In the genomic region with DNA sequence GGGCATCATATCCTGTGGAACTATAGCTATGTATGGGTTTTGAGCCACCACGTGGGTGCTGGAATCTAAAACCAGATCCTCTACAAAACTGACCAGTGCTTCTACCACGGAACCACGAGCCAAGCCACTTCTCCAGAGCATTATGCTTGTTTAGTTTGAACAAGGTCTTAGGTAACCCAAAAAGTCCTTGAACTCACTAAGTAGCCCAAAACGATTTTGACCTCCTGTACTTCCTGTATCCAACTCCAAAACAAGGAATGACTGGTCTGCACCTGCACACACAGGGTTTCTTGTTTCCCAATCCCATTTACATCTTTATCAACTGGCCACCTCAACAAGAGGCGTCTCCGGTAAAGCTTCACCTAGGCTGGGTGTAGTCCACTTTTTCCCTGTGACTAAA, we compare ENCODE assay signal across 30 mouse cellular contexts. TPM values are rescaled to one million over a fixed set of nuclear protein-coding genes. Genes with fewer than 3 reads are reported as not detected.
A peak's percentile ranks its signal among the peaks of the same experiment; 100 is the strongest.
DNase-seq lines count a peak whose midpoint lies in the region; ATAC-seq and TF ChIP-seq lines count a peak whose summit lies in the region.
"Had no signal": no experiment of that assay in that cellular context is flagged by ENCODE, and none has a peak within 500 bp of the region (broad histone marks: within the 10 kb centered on the region; RNA-seq: fewer than 3 reads in every experiment).

No protein-coding gene starts in this region.

- peak; percentile 14; the same call in 1 of the 2 replicates for ATAC-seq in common myeloid progenitor, adult 5-6 weeks (replicated peaks; ENCODE audit: low read depth, poor library complexity, severe bottlenecking)
- no peak for ATAC-seq in intestine, embryonic 15.5 days
- ATAC-seq: forebrain, embryonic 16.5 days; inflammation-experienced regulatory T-cells, adult 6 months; liver, embryonic 12.5 days; liver, postnatal 0 days; Patski had no signal

- H3K4me3 ChIP-seq in liver, adult 2 months (ENCODE audit: insufficient read depth, low read depth, low read length), result no peak overlapping the region
- no peak overlapping the region for H3K4me3 ChIP-seq in intestine, embryonic 15.5 days (replicated peaks)
- H3K4me3 ChIP-seq: embryonic facial prominence, embryonic 13.5 days; forebrain, embryonic 10.5 days; heart, embryonic 13.5 days; hindbrain, embryonic 15.5 days; kidney, embryonic 15.5 days; limb, embryonic 12.5 days; liver, embryonic 12.5 days had no signal

- no peak for TF ChIP-seq POLR2A in liver, adult 2 months (IDR thresholded peaks at IDR 0.05; ENCODE audit: extremely low read depth, insufficient read depth, low read length)

- H3K27me3 ChIP-seq in liver, adult 2 months (ENCODE audit: control insufficient read depth, insufficient read depth, low read length), result no peaks in the 10 kb centered on the region
- no peaks in the 10 kb centered on the region for H3K27me3 ChIP-seq in intestine, embryonic 15.5 days (replicated peaks)
- H3K27me3 ChIP-seq: embryonic facial prominence, embryonic 13.5 days; heart, embryonic 13.5 days; hindbrain, embryonic 15.5 days; kidney, embryonic 15.5 days; limb, embryonic 12.5 days; Patski had no signal

- no peak overlapping the region for H3K27ac ChIP-seq in liver, adult 2 months (replicated peaks; ENCODE audit: insufficient read depth, low read depth, low read length)
- no peak overlapping the region for H3K27ac ChIP-seq in intestine, embryonic 15.5 days
- H3K27ac ChIP-seq: embryonic facial prominence, embryonic 13.5 days; forebrain, embryonic 10.5 days; heart, embryonic 13.5 days; hindbrain, embryonic 15.5 days; kidney, embryonic 15.5 days; limb, embryonic 12.5 days; liver, embryonic 12.5 days had no signal

- no peak overlapping the region for H3K9ac ChIP-seq in liver, adult 2 months (ENCODE audit: low read depth, low read length)
- H3K9ac ChIP-seq in intestine, embryonic 15.5 days, result no peak overlapping the region
- H3K9ac ChIP-seq: embryonic facial prominence, embryonic 13.5 days; heart, embryonic 13.5 days; hindbrain, embryonic 15.5 days; kidney, embryonic 15.5 days; limb, embryonic 12.5 days; liver, embryonic 12.5 days; liver, postnatal 0 days had no signal

- 53% methylated on average over 6 of the region's 6 CpGs for WGBS in liver, adult 2 months
- 76% methylated on average over 6 of the region's 6 CpGs for WGBS in intestine, embryonic 15.5 days

- no peak for TF ChIP-seq CTCF in liver, adult 2 months (IDR thresholded peaks at IDR 0.05; ENCODE audit: low read depth, low read length)

- no peaks in the 10 kb centered on the region for H3K36me3 ChIP-seq in liver, adult 2 months (ENCODE audit: control insufficient read depth, insufficient read depth, low read length)
- H3K36me3 ChIP-seq in intestine, embryonic 15.5 days, result no peaks in the 10 kb centered on the region
- H3K36me3 ChIP-seq: embryonic facial prominence, embryonic 13.5 days; forebrain, embryonic 10.5 days; G1E; heart, embryonic 13.5 days; hindbrain, embryonic 15.5 days; kidney, embryonic 15.5 days; limb, embryonic 12.5 days; liver, embryonic 12.5 days had no signal

- no peaks in the 10 kb centered on the region for H3K4me1 ChIP-seq in liver, adult 2 months (ENCODE audit: control insufficient read depth, insufficient read depth, low read length)
- no peaks in the 10 kb centered on the region for H3K4me1 ChIP-seq in intestine, embryonic 15.5 days (replicated peaks)
- H3K4me1 ChIP-seq: embryonic facial prominence, embryonic 13.5 days; forebrain, embryonic 10.5 days; heart, embryonic 13.5 days; hindbrain, embryonic 15.5 days; kidney, embryonic 15.5 days; limb, embryonic 12.5 days; liver, embryonic 12.5 days had no signal

- H3K79me2 ChIP-seq in liver, adult 2 months (ENCODE audit: control insufficient read depth, insufficient read depth, low read length), result no peaks in the 10 kb centered on the region

- peak; percentile 21 for DNase-seq in liver, adult 2 months (ENCODE audit: extremely low read depth, low read depth, low spot score)
- no peak for DNase-seq in liver
- peak; percentile 16 for DNase-seq in lung, postnatal 14 days
- DNase-seq in adrenal gland, postnatal 36 days, result no peak
- DNase-seq in gastrocnemius, adult 8-10 months (ENCODE audit: low spot score in 2 of 2), result no peak
- no peak for DNase-seq in embryo, embryonic 11 days
- DNase-seq: cerebellum, adult 8-10 months; cerebellum, postnatal 25 days; gastrocnemius, postnatal 10 days; heart, postnatal 10 days; kidney, adult 18-20 months; kidney, postnatal 25 days; liver, postnatal 0 days; midbrain, embryonic 14.5 days; right cerebral cortex, postnatal 25 days; thymus, adult 18-20 months; thymus, postnatal 25 days had no signal

- H3K4me2 ChIP-seq in intestine, embryonic 15.5 days (replicated peaks), result no peak overlapping the region
- H3K4me2 ChIP-seq: embryonic facial prominence, embryonic 13.5 days; heart, embryonic 13.5 days; hindbrain, embryonic 15.5 days; kidney, embryonic 15.5 days; limb, embryonic 12.5 days; liver, embryonic 12.5 days had no signal

- no peaks in the 10 kb centered on the region for H3K9me3 ChIP-seq in intestine, embryonic 15.5 days
- H3K9me3 ChIP-seq: embryonic facial prominence, embryonic 13.5 days; forebrain, embryonic 10.5 days; G1E; heart, embryonic 13.5 days; hindbrain, embryonic 15.5 days; kidney, embryonic 15.5 days; limb, embryonic 12.5 days; liver, embryonic 12.5 days had no signal

RNA-seq across cellular contexts. Expression of gene Tet1, which starts 13.4 kb away (rescaled TPM):
- 0.18 and 0.47 TPM in 2 replicates for total RNA-seq in liver, adult 2 months (2014; rRNA removed)
- 0.05 and 0.11 TPM in 2 replicates for polyA plus RNA-seq in liver, adult 2 months (2012; rRNA removed)
- total RNA-seq in common myeloid progenitor, adult 5-6 weeks (2017), result 16.6 and 20.7 TPM in 2 replicates
- 14.4 and 18.3 TPM in 2 replicates for polyA plus RNA-seq in intestine, embryonic 15.5 days (2015; fragmentation: Nextera tagmentation; extraction: Ambion mirVana)
- 1 to 10 TPM; 2.1 to 4.7 TPM for total RNA-seq in adrenal gland, postnatal 36 days (2021)
- 1 to 10 TPM; 1.6 to 3.1 (median 1.7) TPM for total RNA-seq in gastrocnemius, adult 8-10 months (2022)
- polyA plus RNA-seq: G1E had no signal

RNA-seq across cellular contexts. Expression of gene Slc25a16, which starts 25.0 kb away (rescaled TPM):
- 41.8 and 42.8 TPM in 2 replicates for total RNA-seq in liver, adult 2 months (2014; rRNA removed)
- polyA plus RNA-seq in liver, adult 2 months (2012; rRNA removed), result 49.0 and 66.2 TPM in 2 replicates
- 18.1 and 20.7 TPM in 2 replicates for total RNA-seq in common myeloid progenitor, adult 5-6 weeks (2017)
- polyA plus RNA-seq in intestine, embryonic 15.5 days (2015; fragmentation: Nextera tagmentation; extraction: Ambion mirVana), result 12.5 and 13.4 TPM in 2 replicates
- total RNA-seq in adrenal gland, postnatal 36 days (2021), result 10 to 100 TPM; 33.5 to 49.0 TPM
- total RNA-seq in gastrocnemius, adult 8-10 months (2022), result 10 to 100 TPM; 18.1 to 24.1 (median 22.0) TPM

RNA-seq across cellular contexts. Expression of gene Dna2, which starts 51.4 kb away (rescaled TPM):
- 6.4 and 11.2 TPM in 2 replicates for total RNA-seq in liver, adult 2 months (2014; rRNA removed)
- 4.9 and 6.5 TPM in 2 replicates for polyA plus RNA-seq in liver, adult 2 months (2012; rRNA removed)
- 32.5 and 37.6 TPM in 2 replicates for total RNA-seq in common myeloid progenitor, adult 5-6 weeks (2017)
- polyA plus RNA-seq in intestine, embryonic 15.5 days (2015; fragmentation: Nextera tagmentation; extraction: Ambion mirVana), result 21.7 and 22.0 TPM in 2 replicates
- 1 to 10 TPM; 1.2 to 1.7 TPM for total RNA-seq in adrenal gland, postnatal 36 days (2021)
- under 1 TPM; 0.16 to 0.34 (median 0.27) TPM for total RNA-seq in gastrocnemius, adult 8-10 months (2022)

Comparison
In these comparisons a context has a peak if more than half of its experiments do, and no peak if none do; other contexts are left out.
1. DNase-seq: peak in liver, adult 2 months (single experiment) and lung, postnatal 14 days (single experiment); none in liver (single experiment), adrenal gland, postnatal 36 days (0 of 2), gastrocnemius, adult 8-10 months (0 of 2) and embryo, embryonic 11 days (single experiment).